Mouse (Mus musculus): ENCODE measurements around the gene Il11ra1.

DNA sequence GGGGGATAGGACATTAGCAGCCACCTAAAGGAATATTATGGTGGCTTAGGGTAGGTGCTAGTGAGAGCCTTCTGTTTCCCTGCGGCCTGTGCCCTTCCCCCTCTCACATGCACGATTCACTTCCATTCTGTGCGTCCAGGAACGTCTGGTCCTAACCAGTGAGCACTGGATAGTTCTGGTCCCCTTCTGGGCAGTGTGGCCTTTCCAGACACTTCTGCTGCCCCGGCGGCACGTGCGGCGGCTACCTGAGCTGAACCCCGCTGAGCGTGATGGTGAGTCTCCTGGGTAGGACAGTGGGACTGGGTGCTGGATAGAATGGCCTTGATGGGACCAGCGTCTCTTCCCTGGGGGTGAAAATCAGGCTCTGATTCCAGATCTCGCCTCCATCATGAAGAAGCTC is 57.5 kb downstream of the Il11ra1 start:
- no peak for TF ChIP-seq CTCF (IDR thresholded peaks at IDR 0.05; ENCODE audit: low read depth, low read length)
- no peak for TF ChIP-seq EP300 (IDR thresholded peaks at IDR 0.05; ENCODE audit: insufficient read depth, low read depth, low read length)
